Mouse (Mus musculus) forebrain, embryonic 16.5 days (tissue): ENCODE measurements around the gene Gtf2ird1. TPM values are rescaled to one million over a fixed set of nuclear protein-coding genes. Genes with fewer than 3 reads are reported as not detected.
"Not testable (repeated sequence)": the region's sequence is repeated elsewhere in the genome, so short reads cannot be mapped to it uniquely, and the experiment has no call there.

Experiments used
- ATAC-seq: fragments of 200-750 bp; cut with Nextera tagmentation; 2 replicates; pipeline ENCODE4 v1.8.0; 2017; ENCODE audit warnings: mild to moderate bottlenecking, moderate library complexity
- H3K27ac ChIP-seq: fragments of 300-500 bp; sonication (generic); 2 replicates; pipeline ENCODE4 v1.5.1; 2014; ENCODE audit warnings: low read length, control low read depth
- H3K27me3 ChIP-seq: fragments of 300-500 bp; sonication (generic); replicated peaks from 2 replicates; pipeline ENCODE4 v1.6.1; 2014; ENCODE audit warnings: low read length; ENCODE audit not compliant: control insufficient read depth, insufficient read depth
- H3K36me3 ChIP-seq: fragments of 300-500 bp; sonication (generic); 2 replicates; pipeline ENCODE4 v1.6.1; 2014; ENCODE audit not compliant: control insufficient read depth, insufficient read depth
- H3K4me1 ChIP-seq: fragments of 300-500 bp; sonication (generic); replicated peaks from 2 replicates; pipeline ENCODE4 v1.6.1; 2014; ENCODE audit warnings: low read length; ENCODE audit not compliant: control insufficient read depth, insufficient read depth
- H3K4me2 ChIP-seq: fragments of 300-500 bp; sonication (generic); 2 replicates; pipeline ENCODE4 v1.6.1; 2014; ENCODE audit warnings: mild to moderate bottlenecking, low read length, control low read depth
- H3K4me3 ChIP-seq: fragments of 300-500 bp; sonication (generic); replicated peaks from 2 replicates; pipeline ENCODE4 v1.5.1; 2014; ENCODE audit warnings: mild to moderate bottlenecking, low read length, control low read depth
- H3K9ac ChIP-seq: fragments of 300-500 bp; sonication (generic); replicated peaks from 2 replicates; pipeline ENCODE4 v1.6.1; 2014; ENCODE audit warnings: low read depth, low read length, control low read depth
- H3K9me3 ChIP-seq: fragments of 300-500 bp; sonication (generic); 2 replicates; pipeline ENCODE4 v1.6.1; 2016; ENCODE audit warnings: low read length; ENCODE audit not compliant: control insufficient read depth
- WGBS: fragments of 180-500 bp; shearing (Covaris S2); extraction: QIAGEN DNeasy Blood & Tissue Kit; methylation state at CpG from one replicate; pipeline ENCODE4 v1.1.7; 2014; 5-methylcytosine and 5-hydroxymethylcytosine counted together
- polyA plus RNA-seq: library from polyadenylated mRNA; unstranded; fragments of >200 nt; fragmentation: Nextera tagmentation; extraction: Ambion mirVana; gene quantifications from 2 replicates; pipeline ENCODE4 v1.2.1, GENCODE M21; 2015

Gene Gtf2ird1
- polyA plus RNA-seq, 1 experiment from 2014 or later = 96.6 TPM

DNA sequence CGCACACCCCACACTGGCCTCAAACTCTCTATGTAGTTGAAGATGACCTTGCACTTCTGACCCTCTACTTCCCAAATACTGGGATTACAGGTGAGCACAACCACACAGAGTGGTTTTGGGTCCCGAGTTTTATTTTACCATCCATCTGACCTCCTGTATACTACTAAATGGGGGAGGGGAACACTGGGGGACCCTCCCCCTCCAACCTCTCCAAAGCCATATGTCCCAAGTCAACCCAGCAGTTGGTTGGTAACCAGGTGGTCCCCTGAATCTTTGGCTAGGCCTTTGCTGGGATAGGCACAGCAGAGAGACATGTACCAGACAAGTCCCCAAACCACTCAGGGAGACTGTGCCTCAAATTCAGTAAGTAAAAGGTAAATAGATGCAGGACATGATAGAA is 855 bp upstream of the Gtf2ird1 start:
- H3K9ac ChIP-seq = no peak overlapping the region
- no peaks in the 10 kb centered on the region for H3K9me3 ChIP-seq
- H3K36me3 ChIP-seq = no peaks in the 10 kb centered on the region
- no peak for ATAC-seq
- no peak overlapping the region for H3K4me3 ChIP-seq
- H3K4me1 ChIP-seq = peaks cover 15% of the 10 kb centered on the region
- H3K27me3 ChIP-seq = no peaks in the 10 kb centered on the region
- no peak overlapping the region for H3K4me2 ChIP-seq
- H3K27ac ChIP-seq = no peak overlapping the region
- WGBS = 89% methylated on average over 2 of the region's 2 CpGs

DNA sequence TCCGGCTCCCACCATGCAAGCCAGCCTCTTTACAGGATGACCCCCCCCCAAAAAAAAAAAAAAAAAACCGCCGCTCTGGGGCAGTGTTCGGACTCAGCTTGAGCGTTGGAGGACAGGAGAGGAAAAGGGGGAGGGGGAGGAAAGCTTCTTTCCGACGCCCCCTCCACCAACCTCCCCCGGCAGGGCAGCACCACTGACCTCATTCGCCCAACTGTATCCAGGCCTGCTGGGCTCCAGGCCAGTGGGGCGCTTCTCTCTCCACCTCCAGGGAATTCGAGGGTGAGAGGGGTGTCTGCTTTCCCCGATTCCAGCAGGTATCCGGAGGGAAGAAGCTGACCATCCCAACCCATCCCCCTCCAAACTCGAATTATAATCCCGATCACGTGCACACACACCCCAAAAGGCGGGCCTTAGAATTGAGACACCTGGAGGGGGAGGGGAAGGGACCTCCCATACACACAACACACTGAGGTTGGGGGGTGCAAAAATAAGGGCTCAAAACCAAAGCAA is 547 bp downstream of the Gtf2ird1 start:
- ATAC-seq = peak; percentile 62
- Histone ChIP-seq H3K9ac (peak overlapping the region; percentile 83), H3K27me3 (no peaks in the 10 kb centered on the region), H3K27ac (peak overlapping the region; percentile 85), H3K4me2 (peak overlapping the region; percentile 75), H3K4me3 (peak overlapping the region; percentile 86), H3K9me3 (no peaks in the 10 kb centered on the region), H3K36me3 (no peaks in the 10 kb centered on the region), H3K4me1 (peaks cover 15% of the 10 kb centered on the region)
- 0% methylated on average over 16 of the region's 17 CpGs for WGBS

DNA sequence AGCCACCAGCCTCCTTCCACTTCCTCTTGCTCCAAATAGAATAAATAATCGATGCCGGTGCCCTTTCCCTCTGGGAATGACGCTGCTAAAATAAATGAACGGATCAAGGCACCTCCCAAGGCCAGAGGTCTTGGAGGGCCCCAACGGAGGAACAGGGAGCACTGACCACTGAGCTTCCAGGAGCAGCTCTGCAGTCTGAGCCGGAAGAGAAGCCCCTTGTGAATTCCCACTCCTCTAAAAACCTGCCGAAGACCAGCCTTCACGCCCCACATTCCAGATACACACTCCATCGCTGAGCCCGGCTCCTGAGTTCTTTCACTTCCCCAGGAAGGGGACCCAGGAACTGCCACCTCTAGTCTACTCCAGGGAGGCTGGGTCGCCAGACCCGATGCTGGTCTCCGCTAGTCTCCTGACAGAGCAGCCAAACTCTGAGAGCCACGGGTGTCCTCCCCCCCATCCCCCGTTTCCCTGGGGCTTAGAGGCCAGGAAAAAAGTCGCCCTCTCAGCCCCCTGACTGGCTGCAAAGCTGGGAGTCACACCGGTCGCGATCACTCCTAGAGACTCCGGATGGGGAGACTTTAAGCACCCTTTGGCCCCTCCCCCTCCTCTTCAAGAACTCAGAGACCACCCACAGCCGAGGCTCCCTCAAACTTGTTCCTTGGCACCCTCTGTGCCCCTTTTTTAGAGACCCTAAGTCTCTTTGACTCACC is 1.2 kb downstream of the Gtf2ird1 start:
- WGBS = under 1% methylated on average over 21 of the region's 21 CpGs

DNA sequence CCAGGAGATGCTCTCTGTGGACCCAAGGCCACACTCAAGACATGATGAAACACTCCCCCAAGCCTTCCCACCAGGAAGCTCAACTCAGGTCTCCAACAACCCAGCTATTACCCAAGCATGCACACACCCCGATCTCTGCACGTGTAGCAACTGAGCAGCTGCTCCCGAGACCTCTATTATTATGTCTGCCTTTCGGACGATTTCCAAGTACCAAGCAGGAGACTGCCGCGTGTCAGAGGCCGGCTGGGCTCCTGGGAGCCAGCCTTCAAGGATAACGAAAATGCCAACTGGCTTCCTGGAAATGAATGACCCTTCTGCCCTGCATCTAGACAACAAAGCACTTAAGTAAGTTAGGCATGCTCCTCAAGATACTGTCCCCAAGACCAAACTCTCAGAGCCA is 2.1 kb downstream of the Gtf2ird1 start:
- Histone ChIP-seq H3K27ac (peak overlapping the region; percentile 42; the same call in 1 of the 2 replicates), H3K36me3 (no peaks in the 10 kb centered on the region)

More for the DNA sequence above, 1.2 kb downstream of the Gtf2ird1 start:
- H3K36me3 ChIP-seq = no peaks in the 10 kb centered on the region
- H3K9ac ChIP-seq = peak overlapping the region; percentile 83
- no peaks in the 10 kb centered on the region for H3K9me3 ChIP-seq
- peak overlapping the region; percentile 75 for H3K4me2 ChIP-seq
- ATAC-seq = peak; percentile 37
- peak overlapping the region; percentile 85 for H3K27ac ChIP-seq
- peaks cover 15% of the 10 kb centered on the region for H3K4me1 ChIP-seq
- H3K27me3 ChIP-seq = no peaks in the 10 kb centered on the region
- peak overlapping the region; percentile 86 for H3K4me3 ChIP-seq

DNA sequence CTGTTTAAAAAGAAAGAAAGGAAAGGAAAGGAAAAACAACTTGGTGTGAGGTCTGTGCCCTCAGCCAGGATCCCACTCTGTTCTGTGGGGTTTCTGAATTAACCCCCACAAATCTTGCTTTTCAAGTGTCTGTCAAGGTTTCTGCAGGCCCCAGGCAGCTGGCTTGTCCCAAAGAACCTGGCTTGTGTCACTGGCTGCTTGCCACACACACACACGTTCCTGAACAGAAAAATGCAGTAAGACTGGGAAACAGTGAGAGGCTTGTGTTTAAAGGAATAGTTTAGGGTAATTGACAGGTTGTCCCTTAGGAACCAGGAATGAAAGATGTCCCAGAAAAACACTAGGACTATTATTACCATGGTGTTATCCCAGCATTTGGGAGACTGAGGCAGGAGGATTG is 2.9 kb downstream of the Gtf2ird1 start:
- ATAC-seq = no peak

More for the DNA sequence above, 2.1 kb downstream of the Gtf2ird1 start:
- no peak for ATAC-seq
- Histone ChIP-seq H3K27me3 (no peaks in the 10 kb centered on the region), H3K4me1 (peaks cover 15% of the 10 kb centered on the region), H3K9ac (peak overlapping the region; percentile 83), H3K4me2 (peak overlapping the region; percentile 75), H3K4me3 (peak overlapping the region; percentile 86), H3K9me3 (no peaks in the 10 kb centered on the region)
- 19% methylated on average over 9 of the region's 9 CpGs for WGBS

DNA sequence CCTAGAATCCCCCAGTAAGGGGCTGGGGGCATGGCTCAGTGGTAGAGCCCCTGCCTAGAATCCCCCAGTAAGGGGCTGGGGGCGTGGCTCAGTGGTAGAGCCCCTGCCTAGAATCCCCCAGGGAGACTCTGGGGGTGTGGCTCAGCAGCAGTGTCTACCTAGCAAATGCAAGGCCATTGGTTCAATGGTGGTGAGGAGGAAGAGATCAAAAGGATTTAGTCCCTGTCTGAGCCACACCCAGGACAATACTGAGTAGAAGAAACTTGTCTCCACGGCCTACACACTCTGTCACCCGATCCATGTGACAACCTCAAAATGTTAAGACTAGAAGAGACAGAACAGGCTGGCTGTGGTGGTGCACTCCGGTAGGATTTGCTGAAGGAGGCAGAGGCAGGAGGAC is 9.8 kb downstream of the Gtf2ird1 start:
- WGBS = 95% methylated on average over 4 of the region's 4 CpGs
- H3K27ac ChIP-seq, H3K4me2 ChIP-seq, H3K9ac ChIP-seq, ATAC-seq, H3K9me3 ChIP-seq, H3K36me3 ChIP-seq, H3K4me1 ChIP-seq, H3K4me3 ChIP-seq, H3K27me3 ChIP-seq: not testable (repeated sequence)

More for the DNA sequence above, 2.9 kb downstream of the Gtf2ird1 start:
- Histone ChIP-seq H3K27ac (no peak overlapping the region), H3K4me3 (no peak overlapping the region), H3K9ac (no peak overlapping the region), H3K9me3 (no peaks in the 10 kb centered on the region), H3K36me3 (no peaks in the 10 kb centered on the region), H3K4me1 (peaks cover 15% of the 10 kb centered on the region), H3K27me3 (no peaks in the 10 kb centered on the region), H3K4me2 (no peak overlapping the region; the same call in 1 of the 2 replicates)
- 0% methylated on average over 1 of the region's 1 CpGs for WGBS

DNA sequence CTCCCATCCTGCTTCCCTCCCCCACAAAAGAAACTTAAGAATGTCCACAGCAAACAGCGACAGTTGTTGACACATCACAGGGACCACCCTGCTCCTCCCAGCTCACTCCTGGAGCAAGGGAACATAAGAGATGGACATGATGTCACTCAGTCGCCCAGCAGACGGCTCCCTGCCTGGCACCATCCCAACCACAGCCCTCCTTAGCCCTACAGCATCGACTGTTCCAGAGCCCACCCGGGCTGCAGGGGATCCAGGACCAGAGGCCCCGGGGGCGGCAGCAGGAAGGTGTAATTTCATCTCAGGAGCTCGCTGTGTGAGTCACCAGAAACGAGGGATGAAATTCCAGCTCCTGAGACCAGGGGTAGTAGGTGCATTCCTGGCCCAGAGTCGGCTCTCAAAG is 10.6 kb downstream of the Gtf2ird1 start:
- no peak overlapping the region for H3K4me3 ChIP-seq
- no peak overlapping the region for H3K9ac ChIP-seq
- peaks cover 9% of the 10 kb centered on the region for H3K4me1 ChIP-seq
- WGBS = 46% methylated on average over 10 of the region's 10 CpGs
- H3K36me3 ChIP-seq = peaks cover 5% of the 10 kb centered on the region; the same call in 1 of the 2 replicates
- no peak overlapping the region for H3K4me2 ChIP-seq
- no peak overlapping the region for H3K27ac ChIP-seq
- peak; percentile 28; the same call in 1 of the 2 replicates for ATAC-seq
- H3K9me3 ChIP-seq = 0 out of 2 replicates have a peak, but pooled peaks cover 2% of the 10 kb centered on the region
- no peaks in the 10 kb centered on the region for H3K27me3 ChIP-seq

DNA sequence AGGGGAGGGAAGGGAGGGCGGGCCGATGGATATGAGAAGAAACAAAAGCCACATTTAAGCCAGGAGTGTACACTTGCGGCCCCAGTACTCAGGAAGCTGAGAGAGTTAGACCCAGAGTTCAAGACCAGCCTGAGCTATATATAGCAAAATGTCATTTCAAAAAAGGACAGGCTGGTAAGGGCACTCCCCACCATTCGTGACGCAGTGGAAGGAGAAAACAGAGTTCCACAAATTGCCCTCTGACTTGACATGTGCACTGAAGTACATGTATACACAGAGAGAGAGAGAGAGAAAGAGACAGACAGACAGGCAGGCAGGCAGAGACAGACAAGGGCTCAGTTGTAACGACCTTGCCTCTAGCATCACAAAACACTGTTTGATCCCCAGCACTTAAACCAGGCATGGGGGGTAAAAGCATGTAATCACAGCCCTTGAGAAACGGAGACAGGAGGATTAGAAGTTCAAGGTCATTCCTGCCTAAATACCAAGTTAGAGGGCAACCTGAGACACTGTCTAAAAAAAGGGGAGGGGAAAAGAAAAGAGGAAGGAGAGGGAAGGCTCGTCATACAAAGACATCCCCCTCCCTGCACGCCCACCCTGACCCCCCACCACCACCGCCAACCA is 11.2 kb downstream of the Gtf2ird1 start:
- ATAC-seq = no peak
- Histone ChIP-seq H3K4me2 (no peak overlapping the region), H3K9me3 (0 out of 2 replicates have a peak, but pooled peaks cover 2% of the 10 kb centered on the region), H3K27ac (no peak overlapping the region), H3K36me3 (peaks cover 5% of the 10 kb centered on the region; the same call in 1 of the 2 replicates), H3K27me3 (no peaks in the 10 kb centered on the region), H3K4me3 (no peak overlapping the region), H3K9ac (no peak overlapping the region), H3K4me1 (peaks cover 9% of the 10 kb centered on the region)
- 72% methylated on average over 10 of the region's 10 CpGs for WGBS

DNA sequence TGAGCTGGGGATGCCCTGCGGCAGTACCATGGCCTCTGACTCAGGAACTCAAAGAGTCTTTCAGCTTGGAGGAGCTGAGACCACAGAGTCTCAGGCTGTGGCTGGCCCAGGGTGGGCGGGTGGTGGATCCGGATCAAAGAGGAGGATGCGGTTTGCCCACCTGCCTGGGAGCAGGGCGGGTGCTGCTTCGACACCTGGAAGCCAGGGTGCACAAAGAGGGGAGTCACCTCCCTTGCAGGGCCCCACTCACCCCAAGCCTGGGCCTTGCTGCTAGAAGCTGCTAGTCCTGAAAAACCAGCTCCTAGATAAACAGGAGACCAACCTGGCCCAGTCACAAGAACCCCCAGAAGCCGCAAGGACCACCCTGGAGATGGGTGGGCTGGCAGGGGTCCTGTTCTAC is 12.0 kb downstream of the Gtf2ird1 start:
- no peaks in the 10 kb centered on the region for H3K27me3 ChIP-seq
- H3K4me3 ChIP-seq = no peak overlapping the region
- ATAC-seq = no peak
- H3K4me2 ChIP-seq = no peak overlapping the region
- H3K9ac ChIP-seq = no peak overlapping the region
- H3K36me3 ChIP-seq = peaks cover 5% of the 10 kb centered on the region; the same call in 1 of the 2 replicates
- WGBS = 97% methylated on average over 7 of the region's 7 CpGs
- no peak overlapping the region for H3K27ac ChIP-seq
- H3K4me1 ChIP-seq = peaks cover 9% of the 10 kb centered on the region
- 0 out of 2 replicates have a peak, but pooled peaks cover 2% of the 10 kb centered on the region for H3K9me3 ChIP-seq
